Mouse (Mus musculus) retina, adult 2 months (tissue): ENCODE results near the gene Olfr494.

Experiments used
- DNase-seq: peaks from one replicate; pipeline ENCODE4 v3.0.0-alpha.2; 2012; ENCODE audit warnings: low read depth, low spot score

Olfr494 gene

GRCm38 (mm10) chr7:108365035-108365434 is at the start of gene Olfr494:
Gene Olfr494, plus strand, starts transcription at chr7:108365335.
- no peak for DNase-seq

GRCm38 (mm10) chr7:108323574-108323973 is 41.6 kb upstream of the Olfr494 start, which contains the start of gene Olfr492:
Gene Olfr492, minus strand, starts transcription at chr7:108323674.
- DNase-seq, result no peak

- no peak for DNase-seq
These were observed 18.3 kb upstream of the Olfr494 start, which contains the start of gene Olfr493 for GRCm38 (mm10) chr7:108346879-108347278. Gene Olfr493, minus strand, starts transcription at chr7:108346979.

- no peak for DNase-seq
These were observed 27.7 kb downstream of the Olfr494 start, which contains the start of gene Olfr495 for GRCm38 (mm10) chr7:108392867-108393266. Gene Olfr495, plus strand, starts transcription at chr7:108393167.
